Mouse (Mus musculus): ENCODE measurements around the gene Phf21a.
"Not testable (repeated sequence)": the region's sequence is repeated elsewhere in the genome, so short reads cannot be mapped to it uniquely, and the experiment has no call there.

Gene Phf21a

DNA sequence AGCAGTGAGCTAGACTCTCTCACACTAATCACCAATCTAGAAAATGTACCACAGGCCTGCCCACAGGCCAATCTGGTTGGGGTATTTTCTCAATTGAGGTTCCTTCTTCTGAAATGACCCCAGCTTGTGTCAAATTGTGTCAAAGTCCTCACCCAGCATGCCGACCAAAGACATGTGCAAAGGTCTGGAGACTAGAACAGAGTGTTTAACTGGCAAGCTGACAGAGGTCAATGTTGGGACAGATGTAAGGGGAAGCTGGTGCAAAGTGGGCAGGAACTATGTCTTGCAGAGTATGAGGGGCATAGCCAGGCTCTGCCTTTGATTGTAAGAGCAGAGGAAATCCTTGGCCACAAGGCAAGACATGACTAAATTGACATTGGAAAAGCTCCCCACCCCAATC, 7.2 kb upstream of the Phf21a start:
- no peak for DNase-seq

DNA sequence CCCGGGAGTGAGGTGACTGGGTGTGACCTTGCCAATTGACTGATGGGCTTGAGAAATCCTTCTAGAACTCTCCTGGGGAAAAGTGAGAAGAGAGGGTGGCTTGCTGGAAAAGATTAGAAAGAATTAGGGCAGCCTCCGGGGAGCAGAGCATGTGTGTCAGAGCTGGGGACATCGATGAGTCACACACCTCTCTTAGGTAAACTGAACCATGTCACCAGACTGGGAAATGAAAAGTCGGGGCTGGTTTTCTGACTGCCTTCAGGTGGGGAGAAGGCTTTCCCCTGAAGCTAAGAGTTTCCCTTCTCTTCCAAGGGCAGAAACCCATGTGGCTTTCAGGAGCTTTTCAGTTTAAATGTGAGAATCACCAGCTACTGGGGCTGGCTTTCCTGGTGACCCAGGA, 5.9 kb upstream of the Phf21a start:
- DNase-seq: no peak

DNA sequence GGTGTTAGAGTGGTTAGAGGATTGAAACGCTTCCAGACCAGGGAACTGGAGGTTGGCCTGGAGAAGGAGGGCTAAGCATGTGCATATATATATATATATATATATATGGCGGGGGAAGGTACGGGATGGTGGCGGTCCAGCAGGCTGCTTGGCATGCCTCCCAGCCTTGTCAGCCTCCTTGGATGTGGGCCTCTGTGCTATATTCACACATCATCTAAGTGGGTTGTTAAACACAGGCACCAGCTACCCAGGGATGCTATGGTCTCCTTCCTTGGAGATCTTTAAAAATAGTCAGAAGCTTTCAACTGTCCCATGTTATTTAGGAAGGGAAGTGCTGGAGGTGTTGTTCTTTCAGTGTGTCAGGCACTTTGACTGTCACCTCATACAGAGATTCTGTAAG, 3.1 kb upstream of the Phf21a start:
- DNase-seq: no peak

DNA sequence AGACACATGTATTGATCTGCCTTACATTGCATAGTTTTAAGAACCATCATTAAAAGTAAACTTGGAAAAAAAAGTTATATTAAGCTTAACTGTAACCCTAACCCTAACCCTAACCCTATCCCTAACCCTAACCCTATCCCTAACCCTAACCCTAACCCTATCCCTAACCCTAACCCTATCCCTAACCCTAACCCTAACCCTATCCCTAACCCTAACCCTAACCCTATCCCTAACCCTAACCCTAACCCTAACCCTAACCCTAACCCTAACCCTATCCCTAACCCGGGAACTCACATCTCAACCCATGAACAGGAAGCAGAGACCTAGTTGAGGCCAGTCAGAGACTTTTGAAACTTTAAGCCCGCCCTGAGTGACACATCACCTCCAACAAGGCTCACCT, 586 bp downstream of the Phf21a start:
- DNase-seq: not testable (repeated sequence)

DNA sequence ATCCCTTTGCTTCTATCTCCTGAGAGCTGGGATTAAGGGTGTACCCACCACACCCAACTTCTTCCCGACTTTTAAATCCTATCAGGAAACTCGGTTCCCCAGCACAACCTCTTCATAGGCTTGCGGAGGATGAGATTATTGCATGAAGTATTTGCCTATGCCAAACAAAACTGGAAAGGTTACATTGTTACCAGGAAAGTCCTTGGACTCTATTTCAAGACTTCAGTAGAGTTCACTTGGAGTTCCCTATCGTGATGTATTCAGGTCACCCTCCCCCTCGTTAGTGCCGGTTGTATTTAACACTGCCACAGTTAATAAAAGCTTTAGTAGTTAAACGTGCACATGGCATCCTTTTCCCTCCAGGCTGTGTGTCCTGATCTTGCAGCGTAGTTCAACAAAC, 1.2 kb downstream of the Phf21a start:
- DNase-seq: no peak

DNA sequence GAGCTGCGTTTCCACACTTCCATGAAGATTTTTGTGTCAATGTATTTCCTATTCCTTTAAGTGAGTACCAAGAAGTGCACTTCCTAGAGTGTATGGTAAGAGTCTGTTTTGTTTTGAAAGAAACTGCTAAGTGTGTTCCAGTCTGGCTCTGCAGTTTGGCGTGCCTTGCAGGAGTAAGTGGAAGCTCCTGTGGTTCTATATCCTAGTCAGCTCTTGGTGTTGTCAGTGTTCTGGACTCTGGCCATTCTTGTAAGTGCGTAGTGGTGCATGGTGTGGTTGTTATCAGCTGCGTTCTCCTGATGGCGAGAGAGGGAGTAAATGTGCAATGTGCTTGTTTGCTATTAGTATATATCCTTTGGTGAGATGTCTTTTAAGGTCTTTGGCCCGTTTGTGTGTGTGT, 7.9 kb downstream of the Phf21a start:
- no peak for DNase-seq

DNA sequence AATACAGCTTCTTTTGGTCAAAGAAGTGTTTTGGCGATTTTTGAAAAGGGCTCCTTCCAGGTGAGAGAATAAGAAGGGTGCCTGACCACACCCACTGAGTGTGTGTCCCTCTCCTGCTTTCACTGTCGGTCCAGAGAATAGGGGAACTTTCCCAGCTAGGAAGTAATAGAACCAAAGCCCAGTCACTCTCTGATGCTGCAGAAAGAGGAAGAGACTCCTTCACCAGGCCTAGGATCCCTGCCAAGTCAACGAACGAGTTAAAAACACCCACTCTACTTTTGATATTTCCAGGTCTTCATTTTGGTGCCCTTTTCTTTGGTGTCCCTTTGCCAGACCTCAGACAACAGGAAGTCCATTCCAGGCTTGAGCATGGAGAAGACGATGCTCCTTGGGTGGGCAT, 31.6 kb downstream of the Phf21a start:
- no peak for DNase-seq

DNA sequence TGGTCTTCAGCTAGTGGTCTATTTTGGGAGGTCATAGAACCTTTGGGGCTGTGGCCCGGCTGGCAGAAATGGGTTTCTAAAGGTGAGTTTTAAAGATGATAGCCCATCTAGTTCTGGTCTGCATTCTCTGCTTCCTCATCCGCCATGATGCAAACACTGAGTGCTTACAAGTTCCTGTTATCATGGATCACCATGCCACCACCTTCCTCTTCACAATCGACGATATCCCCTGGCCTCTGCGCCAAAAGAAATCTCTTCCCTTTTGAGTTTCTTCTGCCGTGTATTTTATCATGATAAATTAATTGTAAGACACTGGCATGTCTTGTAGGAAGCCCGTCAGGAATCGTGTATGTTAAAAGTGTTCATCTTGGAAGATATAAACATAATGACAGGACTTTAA, 32.4 kb downstream of the Phf21a start:
- DNase-seq: no peak

DNA sequence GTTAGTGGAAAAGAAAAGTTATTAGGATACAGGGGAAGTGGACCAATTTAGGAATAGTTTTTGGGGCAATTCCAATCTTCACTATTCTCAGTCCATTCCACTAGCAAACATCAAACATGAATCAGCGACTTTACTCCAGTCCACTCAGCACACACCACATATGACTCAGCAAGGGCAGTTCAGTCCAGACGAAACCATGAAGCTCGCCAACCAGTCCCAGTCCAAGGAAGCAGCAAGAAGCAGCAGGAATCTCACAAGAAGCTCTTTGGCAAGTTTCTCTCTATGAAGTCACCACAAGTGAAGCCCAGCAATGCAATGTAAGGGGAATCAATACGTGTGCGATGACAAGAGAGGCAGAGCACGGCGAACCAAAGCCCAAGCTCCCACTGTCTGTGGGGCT, 37.2 kb downstream of the Phf21a start:
- DNase-seq: no peak

DNA sequence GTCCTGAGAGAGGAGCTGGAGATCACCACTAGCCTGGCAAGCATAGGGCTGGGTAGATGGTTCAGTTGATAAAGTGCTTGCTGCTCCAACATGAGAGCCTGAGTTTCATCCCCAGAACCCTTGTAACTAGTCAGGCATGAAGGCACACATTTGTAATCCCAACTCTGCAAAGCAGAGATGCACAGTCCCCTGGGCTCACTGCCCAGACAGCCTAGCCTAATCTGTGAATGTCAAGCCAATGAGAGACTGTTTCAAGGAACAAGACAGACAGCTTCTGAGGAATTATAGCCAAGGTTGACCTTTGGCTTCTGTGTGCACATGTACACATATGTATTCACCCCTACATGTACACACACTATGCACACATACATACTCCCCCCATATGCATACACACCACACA, 45.8 kb downstream of the Phf21a start:
- no peak for DNase-seq

DNA sequence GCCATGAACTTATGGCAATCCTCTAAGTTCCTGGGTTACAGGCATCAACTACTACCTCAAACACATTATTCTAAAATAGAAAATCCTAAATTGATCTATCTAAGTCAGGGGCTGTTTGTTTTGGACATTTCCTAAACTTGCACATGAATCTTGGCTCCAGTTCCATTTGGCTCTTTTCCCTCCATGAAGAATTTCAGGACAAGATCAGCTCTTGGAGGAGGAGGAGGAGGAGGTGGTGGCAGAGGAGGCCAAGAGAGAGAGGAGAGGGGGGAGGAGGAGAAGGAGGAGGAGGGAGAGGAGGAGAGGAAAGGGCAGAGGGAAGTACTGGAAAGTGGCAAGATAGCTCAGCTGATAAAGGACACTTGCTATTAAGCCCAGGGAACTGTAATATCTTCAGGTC, 46.4 kb downstream of the Phf21a start:
- no peak for DNase-seq

DNA sequence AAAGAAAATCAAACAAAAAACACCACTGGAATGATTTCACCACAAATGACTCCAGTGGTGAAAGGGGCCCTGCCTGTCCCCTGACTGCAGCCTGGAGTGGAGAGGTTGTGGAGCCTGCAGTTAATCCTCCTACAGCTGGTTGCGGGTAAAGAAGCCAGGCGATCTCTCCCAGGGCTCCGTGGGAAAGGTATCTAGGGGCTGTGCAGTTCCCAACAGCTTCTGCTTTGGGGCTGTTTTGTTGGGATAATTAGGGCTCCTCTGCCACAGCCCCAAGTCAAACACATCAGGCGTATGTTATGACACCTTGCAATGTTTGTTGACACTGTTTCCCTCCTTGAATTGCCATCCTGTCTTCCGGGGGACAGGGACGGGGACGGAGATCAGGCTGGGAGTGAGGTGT, 47.5 kb downstream of the Phf21a start:
- DNase-seq: no peak

DNA sequence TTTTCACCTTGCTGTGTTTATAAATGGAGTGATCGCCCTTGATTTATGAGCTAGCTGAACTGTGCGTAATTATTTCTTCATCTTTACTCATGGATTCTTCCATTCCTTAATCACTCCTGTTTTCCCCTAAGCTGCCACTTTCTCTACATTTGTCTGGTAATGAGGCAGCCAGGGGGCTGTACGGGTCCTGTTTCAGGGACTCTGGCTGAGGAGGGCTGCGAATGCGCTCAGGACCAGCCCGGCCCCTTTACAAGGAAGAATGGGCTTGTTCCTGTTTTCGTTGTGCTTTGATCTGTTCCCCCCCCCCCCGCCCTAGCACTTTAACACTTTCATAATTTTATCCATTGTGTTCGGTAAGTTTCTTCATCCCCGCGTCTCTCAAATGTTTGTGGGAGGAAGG, 48.2 kb downstream of the Phf21a start:
- DNase-seq: no peak

DNA sequence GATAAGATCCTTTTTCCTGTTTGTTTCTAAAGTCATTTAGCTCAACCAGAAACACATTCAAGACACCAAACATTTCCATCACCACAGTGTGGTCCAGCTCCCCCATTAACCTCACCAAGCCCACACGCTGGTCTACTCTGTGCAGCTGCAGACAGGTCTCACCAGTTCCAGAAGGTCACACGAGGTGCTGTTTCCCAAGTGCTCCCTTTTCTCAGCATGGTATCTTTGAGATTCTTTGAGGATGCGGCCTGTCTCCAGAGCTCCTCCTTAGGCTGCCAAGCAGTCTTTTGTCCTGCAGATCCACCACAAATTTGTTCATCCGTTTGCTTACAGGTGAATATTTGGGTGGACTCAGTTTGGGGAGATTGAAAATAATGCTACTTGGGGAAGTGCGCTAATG, 51.0 kb downstream of the Phf21a start:
- no peak for DNase-seq

DNA sequence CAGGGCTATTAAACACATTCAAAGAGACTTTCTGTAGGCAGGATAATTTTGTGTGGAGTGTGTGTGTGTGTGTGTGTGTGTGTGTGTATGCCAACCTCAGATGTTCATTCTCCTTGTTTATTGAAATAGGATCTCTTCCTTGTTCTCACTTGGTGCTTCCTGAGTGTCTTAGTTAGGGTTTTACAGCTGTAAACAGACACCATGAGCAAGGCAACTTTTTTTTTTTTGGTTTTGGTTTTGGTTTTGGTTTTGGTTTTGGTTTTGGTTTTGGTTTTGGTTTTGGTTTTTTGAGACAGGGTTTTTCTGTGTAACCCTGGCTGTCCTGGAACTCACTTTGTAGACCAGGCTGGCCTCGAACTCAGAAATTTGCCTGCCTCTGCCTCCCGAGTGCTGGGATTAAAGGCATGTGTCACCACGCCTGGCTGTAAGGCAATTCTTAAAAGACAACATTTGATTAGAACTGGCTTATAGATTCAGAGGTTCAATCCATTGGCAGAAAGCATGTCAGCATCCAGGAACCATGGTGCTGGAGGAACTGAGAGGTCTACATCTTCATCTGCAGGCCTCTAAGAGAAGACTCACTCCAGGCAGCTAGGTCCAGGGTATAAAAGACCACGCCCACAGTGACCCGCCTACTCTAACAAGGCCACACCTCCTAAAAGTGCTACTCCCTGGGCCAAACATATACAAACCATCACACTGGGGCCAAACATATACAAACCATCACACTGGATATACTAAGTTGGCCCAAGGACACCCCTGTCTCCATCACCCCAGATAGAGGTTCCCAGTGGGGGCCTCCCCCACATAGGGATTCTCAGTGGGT, 55.2 kb downstream of the Phf21a start:
- not testable (repeated sequence) for DNase-seq

DNA sequence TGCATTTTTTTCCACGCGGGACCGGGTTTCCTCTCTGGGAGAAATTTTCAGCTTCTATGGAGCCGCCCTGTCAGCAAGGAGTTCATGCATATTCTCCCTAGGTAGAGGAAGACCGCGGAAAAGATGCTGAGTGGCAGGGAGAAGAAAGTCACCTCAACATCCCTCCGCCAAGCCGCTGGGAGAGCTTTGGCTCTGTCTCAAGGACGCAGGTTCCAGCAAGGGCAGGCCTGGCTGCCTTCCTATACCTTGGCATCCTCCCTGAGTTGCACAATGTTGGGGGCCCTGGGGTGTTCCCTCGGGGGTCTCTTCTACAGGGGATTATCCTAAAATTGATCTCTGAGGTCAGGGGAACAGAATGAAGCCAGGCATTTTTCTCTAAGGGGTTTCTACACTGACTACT, 71.4 kb downstream of the Phf21a start:
- no peak for DNase-seq

DNA sequence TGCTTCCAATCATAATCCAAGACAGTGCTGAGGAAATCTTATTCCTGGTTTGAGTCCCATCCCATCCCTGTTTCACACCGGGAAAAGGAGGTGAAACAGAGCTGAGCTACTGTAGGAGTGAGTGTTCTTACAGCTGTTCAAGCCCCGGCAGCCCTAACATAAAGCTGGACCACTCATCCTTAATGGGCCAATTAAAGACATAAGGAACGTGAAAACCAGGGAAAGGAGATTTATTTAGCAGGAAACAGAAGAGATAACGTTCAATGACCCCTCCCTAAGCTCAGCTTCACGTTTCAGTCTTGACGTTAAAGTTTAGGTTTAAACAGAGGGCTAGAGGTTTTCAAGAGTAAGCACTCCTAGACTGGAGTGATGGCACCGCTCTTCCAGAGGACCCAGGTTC, 74.0 kb downstream of the Phf21a start:
- no peak for DNase-seq

DNA sequence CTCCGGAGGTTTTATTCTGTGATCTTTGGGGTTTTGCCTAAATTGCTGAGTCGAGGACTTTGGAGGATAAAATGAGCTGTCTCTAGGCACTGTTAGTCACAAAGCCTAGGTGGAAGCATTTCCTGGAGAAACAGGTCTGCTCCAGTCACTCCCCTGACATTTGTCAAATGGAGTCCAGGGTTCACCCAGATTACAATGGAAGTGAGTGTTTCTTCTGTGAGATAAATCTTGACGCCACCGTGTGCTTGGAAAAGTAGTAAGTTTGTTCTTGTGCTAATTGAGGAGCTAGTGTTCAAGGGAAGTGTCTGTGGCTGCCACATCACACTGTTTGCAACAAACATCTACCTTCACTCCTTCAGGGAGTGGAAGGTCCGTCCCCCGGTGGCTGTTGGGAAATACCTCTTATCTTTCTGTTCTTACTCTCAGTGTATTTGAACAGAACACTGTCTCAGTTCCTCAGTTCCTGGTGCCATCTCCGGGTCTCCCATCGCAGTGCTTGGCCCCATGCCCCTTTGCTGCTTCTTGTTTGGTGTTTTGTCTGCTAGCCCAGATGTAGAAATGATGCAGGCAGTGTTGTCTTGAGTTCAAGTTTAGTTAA, 78.2 kb downstream of the Phf21a start:
- no peak for DNase-seq

DNA sequence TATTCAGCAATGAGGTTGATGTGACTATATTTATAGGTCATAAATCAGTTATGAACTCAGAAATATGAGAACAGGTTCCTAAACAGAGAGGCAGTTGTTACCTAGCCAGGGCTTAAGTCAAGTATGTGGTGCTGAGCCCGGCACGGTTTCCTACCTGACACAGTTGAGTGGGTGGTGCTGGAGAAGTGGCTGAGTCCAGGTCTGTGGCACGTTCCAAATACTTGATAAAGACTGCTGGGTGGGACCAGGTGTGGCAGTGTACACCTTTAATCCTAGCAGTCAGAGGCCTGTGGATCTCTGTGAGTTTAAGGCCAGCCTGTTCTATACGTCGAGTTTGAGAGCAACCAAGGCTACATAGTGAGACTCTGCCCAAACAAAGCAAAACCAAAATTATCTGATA, 79.4 kb downstream of the Phf21a start:
- no peak for DNase-seq

DNA sequence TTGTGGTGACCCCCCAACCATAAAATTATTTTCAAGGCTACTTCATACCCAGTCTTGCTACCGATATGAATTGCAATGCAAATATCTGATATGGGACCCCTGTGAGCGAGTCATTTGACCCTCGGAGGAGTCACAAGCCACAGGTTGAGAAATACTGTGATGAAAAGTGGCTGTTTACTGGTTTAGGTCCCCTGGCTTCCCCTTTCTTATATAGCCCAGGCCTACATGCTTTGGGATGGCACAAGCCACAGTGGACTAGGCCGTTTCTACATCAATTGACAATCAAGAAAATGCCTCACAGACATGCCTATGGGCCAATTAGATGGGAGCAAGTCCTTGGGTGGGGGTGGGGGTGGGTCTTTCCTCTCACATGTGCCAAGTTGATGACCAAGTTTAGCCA, 80.3 kb downstream of the Phf21a start:
- no peak for DNase-seq

DNA sequence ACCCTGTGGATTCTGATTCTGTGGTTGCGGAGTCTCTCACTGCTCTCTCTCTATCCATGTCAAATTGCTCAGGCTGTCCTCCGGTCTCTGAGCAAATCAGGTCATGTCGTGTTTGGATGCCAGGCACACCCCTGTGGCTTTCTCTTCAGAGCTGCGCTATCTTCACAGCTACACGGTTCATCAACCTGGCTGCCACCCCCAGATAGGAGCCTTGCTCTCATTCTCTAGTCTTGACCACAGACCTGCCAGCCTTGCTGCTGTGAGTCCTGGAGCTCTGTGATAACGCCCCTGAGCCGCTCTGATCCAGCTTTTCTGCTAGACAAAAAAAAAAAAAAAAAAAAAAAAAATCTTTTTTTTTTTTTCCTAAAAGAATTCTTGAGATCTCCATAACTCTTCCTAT, 81.3 kb downstream of the Phf21a start:
- DNase-seq: peak; percentile 38 to 39

DNA sequence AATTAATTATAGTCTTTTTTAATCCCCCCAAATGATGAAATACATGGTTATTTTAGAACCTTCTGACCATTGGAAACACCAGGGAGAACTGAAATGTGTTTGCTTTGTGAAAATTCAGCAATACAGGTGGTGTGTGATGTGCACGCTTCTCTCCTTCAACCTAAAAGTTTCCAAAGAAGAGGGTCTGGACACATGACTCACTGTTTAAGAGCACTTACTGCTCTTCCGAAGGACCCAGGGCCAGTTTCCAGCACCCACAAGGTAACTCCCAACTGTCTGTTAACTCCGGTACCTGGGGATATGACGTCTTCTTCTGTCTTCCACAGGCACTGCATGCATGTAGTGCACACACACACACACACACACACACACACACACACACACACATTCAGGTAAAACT, 82.1 kb downstream of the Phf21a start:
- DNase-seq: no peak

DNA sequence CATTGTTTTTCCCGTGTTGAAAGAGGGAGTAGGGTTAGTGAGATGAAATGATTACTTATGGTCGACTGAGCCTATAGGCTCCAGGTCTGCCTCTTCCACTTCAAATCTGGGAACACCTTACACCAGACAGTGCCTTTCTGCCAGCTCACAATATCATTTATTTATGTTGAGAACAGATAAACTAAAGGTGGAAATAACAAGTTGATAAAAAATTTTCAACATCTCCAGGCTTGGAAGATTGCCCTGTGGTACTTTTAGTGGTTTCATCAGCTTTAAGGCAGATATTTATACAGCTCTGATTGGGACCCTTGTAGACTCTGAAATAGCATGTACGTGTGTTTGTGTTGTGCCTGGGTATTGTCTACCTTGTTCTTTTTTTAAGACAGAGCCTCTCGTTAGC, 83.4 kb downstream of the Phf21a start:
- DNase-seq: no peak

DNA sequence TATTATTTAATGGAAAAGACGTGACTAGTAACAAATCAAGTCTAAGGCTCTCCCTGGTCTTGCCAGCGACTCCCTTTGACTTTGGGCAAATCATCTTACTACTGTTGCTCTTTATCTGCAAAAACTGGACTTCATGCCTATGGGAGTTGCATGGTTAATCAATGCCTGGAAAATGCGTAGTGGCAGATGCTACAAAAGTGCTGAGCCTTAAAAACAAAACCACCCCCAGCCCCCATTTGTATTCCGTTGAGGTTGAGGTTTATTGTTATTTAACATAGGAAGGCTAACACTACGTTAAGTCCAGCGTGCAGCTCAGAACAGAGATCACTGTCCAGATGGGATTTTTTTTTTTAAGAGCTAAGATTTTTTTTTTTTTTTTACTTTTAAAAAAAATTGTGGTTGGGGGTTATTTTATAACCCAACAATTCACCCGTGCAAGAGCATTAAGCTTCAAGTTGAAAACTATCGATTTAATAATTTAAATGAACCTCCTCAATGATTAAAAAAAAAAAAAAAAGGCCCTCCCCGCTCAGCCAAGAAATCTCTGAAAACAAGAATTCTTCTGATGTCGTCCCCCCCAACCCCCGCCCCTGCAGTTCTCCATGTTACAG, 89.3 kb downstream of the Phf21a start:
- DNase-seq: no peak
